Mouse (Mus musculus) brain, embryonic 18.5 days (tissue): ENCODE measurements around the gene Lsm5.
A peak's percentile ranks its signal among the peaks of the same experiment; 100 is the strongest.

Source experiments
- DNase-seq: peaks from one replicate; pipeline ENCODE4 v3.0.0-alpha.2; 2012; ENCODE audit warnings: low read depth, low spot score

Gene Lsm5

DNA sequence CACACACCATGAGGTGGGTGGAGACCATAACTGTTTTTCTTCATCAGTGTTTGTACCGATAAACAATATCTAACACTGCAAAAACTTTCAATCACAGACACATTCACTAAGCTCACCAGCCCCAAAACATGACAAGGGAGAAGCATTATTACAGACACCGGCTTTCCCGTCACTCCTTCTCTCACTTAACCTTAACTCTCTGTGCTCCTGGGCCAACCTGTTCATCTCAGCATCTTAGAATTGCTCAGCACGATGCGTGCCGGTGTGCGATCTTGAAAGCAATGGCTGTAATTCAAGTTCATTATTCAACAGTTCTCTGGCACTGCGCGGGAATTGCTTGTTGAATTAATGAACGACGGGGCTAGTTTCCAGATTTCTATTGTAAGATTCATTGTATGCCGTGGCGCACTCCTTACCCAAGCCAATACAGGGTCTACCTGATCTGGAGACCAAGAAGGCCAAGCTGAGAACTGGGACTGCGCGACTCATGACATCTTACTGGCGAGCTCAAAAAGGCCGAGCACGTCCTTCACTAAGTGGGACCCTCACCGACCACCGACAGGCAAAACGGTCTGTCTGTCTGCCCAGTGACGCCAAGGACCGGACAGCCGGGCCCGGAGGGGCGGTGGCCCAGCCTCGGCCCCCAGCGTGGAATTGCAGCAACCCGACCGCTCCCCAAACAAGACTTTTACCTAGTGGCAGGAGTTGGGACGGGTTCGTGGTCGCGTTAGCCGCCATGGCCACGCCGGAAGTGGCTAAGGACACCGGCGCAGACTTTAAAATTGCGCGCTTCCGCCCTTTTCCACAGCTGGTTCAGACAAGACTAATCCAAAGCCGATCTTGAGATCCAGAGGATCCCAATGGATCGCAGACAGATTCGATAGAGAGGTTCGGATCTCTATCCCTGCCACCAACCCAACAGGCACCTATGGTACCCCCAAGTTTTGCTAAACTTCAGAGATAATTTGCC, at the start of gene Lsm5:
TSS of gene Lsm5 (minus strand) at position 780 of the 970 bp plus-strand sequence.
- DNase-seq, result peak; percentile 79

DNA sequence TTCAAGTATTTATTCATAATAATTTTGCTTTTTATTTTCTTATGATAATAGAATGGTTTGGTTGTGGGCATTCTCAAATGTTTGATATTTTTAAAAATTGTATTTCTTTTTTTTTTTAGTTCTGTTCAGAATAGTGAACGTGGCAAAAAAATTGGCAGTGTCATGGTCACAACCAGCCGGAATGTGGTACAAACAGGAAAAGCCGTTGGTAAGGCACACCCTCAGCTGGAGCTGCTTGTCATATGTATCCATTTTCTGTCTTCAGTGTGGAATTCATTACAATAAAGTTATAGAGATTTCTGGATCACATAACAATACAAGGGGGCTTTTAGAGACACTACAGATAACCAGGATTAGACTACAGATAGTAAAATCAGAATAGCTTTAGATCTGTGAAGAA, 49.2 kb upstream of the Lsm5 start:
- DNase-seq, result no peak

DNA sequence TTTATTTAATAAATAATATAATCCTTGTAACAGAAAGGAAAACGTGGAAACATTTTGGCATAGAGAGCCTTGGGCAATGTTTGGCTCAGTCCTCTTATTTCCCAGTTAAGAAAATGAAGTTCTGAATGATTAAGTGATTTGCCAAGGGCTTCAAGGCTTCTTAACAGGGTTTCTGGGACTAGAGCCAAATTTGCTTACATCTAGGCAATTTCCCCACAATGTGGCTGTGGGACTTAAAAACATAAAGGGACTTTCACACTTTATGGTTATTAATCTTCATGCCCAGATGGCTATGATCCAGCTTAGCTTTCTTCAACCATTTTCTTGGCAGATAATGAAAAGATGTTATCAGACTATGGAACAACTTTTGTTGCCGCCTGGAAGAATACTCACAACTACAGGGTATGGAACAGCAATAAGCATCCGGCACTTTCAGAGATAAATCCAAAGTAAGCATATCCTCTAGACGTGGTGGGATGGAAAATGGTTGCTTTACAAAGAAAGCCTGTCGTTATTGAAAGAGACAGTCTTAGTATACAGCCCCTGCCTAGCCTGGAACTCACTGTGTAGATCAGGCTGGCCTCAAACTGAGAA, 41.5 kb upstream of the Lsm5 start:
- DNase-seq, result peak; percentile 47

DNA sequence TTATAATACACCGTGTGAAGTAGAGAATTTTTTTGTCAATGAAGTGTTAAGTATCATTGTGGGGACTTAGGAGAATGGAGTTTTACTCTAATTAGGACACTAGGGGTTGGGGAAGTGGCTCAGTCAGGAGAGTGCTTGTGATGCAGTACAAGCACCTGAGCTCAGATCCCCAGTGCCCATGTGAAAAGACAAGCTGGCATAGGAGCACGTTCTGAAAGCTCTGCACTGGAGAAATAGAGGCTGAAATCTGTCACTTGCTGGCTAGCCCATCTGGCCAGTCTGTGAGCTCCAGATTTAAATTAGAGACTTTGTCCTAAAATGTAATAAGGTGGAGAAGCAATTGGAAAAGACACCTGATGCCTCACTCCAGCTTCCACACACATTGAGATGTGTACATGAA, 28.0 kb upstream of the Lsm5 start:
- DNase-seq, result no peak

DNA sequence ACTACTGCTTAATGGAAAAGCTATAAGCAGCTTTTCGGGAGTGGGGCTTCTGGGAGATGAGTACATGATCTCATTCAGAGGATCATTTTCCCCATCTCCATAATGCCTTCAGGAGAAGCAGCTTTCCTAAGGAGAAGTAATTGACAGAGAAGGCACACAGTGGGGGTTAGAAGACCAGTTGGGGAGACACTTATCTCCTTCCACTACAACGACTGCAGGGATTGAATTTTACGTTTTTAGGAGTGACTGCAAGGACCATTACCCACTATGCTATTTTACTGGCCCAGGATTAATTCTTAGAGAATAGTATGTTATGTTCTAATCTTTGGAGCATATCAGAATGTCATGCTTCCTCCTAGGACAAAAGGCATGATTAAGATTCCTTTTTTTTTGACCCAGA, 16.4 kb upstream of the Lsm5 start:
- no peak for DNase-seq

DNA sequence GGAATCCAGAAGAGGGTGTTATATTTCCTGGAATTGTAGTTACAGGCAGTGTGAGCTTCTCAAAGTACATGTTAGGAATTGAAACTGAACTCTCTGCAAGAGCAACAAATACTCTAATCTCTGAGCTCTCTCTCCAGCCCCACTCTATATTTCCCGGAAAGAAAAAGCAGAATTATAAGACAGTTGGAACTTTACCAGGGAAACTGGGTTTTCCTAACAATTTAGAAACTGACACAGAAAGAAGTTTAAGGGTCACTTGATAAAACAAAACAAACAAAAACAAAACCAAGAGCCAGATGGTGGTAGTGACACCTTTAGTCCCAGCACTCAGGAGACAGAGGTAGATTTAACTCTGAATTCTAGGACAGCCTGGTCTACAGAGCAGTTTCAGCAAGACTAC, 14.6 kb upstream of the Lsm5 start:
- no peak for DNase-seq

DNA sequence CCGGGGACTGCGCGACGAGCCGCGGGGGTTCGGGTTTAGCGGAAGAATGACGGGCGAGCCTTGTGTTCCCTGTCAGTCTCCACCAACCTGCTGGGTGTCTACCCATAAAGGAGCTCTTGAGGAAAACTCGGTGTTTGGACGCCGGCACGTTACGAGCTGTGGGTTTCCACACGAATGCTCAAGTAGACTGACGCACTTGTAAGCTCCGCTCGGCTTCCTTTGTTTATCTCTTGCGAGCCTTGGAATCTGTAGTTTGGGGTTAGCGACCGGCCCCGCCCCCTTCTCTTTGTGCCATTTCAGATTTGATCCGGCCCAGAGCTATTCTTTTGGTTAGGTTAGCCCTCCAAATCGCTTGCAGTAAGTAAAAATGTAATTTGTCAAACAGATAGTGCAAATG, 10.8 kb upstream of the Lsm5 start:
- peak; percentile 40 for DNase-seq

DNA sequence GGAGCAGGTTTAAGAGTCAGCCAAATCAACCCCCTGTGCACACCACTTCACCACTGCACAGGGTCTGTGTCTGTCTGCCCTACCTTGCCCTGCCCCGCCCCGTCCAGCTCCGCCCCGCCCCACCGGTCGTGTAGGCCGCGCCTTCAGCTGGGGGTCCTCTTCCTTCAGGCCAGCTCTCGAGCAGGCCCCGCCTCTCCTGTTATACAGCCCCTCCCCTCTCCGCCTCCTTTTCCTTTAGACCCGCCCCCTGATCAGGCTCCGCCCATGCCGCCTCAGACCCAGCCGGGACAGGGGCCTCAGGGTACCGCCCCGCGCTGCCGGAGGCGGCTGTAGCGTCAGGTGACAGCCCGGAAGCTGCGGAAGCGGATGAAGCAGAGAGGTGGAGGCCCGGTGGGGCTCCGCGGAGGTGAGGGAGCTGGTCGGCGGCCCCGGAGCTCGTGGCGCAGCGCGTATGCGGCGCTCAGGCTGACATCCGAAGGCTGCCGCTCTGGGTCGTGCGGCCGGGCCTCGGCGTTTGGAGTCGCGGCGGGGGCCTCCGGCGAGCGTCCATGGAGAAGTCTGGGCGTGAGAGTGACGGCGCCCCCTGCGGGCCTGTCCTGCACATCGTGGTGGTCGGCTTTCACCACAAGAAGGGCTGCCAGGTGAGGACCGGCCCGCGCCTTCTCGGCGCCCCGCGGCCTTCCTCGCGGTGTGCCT, 10.2 kb upstream of the Lsm5 start, which contains the start of gene Avl9:
TSS of gene Avl9 (plus strand) at position 326 of the 696 bp plus-strand sequence.
- DNase-seq, result peak; percentile 92

DNA sequence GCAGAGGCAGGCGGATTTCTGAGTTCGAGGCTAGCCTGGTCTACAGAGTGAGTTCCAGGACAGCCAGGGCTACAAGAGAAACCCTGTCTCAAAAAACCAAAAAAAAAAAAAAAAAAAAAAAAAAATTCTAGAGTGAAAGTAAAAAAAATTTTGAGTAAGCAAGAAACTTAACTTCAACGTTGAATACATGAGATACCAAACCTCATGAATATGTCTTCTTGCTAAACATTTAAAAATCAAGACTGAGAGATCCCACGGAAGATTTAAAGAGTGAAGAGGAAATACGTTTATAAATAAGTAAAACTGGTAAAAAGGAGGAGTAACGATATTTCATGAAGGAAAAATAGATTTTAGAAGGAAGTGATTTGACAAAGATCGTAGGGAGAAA, 9.7 kb upstream of the Lsm5 start:
- no peak for DNase-seq

DNA sequence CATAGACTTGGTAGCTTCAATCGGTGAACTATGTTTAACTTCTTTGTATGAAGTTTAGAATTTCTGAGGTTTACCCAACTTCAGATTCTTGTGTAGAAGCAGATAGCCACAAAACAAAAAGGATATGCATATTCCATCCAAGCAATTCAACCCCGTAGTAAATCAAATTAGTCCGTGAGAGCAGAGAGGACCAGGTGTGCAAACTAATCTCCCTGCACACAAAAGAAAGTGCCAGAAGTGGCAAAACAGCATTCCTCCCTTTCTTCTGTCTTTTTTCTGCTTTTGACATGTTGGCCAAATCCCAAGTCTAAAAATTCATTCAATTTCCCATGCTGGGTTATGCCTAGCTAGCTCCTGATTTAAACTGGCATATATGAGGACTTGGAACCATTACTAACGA, 12.1 kb downstream of the Lsm5 start:
- DNase-seq, result no peak

DNA sequence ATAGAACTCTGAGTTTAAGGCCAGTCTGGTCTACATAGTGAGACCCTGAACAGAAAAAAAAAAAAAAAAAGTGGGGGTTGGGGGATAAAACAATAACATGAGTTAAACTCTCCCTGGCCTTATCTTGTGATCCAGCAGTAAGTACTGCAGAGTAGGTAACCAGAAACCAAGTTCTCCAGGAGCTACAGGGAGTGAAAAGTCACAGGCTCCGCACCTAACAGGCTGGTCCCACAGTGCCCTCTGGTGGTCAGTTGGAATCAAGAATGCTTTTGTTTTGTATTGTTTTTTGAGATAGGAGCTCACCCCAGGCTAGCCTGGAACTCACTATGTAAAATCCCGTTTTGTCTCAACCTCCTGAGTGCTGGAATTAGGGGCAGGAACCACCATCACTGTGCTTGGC, 13.3 kb downstream of the Lsm5 start:
- no peak for DNase-seq

DNA sequence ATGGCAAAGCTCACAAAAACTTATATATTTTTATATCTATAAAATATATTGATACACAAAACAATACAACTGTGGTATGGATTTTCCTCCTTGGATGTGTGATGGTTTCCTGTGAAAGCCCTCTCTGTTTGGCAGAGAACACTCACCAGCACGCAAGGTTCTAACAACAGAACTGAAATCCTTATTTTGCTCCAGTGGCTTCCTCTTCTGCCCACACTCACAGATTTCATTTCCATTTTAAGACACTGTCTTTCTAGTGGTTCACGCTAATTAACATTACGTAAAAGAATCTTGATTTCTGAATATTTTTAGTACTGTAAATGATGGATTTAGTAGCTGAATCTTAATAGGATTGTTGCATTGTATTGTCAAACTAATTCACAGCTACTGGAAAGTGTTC, 16.3 kb downstream of the Lsm5 start:
- DNase-seq, result no peak

DNA sequence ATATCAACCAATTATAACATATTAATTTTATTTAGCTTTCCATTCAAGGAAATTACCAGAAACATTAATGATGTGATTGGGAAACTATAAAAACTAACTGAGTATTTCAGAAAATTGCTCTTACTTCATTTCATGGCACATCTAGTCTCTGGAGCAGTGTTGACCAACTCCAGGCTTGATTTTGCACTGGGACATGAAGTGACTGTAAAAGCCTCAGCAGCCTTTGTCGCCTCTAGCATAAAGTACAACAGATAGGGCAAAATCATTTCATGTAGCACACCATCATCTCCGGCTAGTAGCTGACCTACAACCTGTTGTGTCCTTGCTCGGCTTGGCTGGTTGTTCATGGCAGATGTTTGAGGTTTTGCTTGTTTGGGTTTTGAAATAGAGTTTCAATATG, 40.1 kb downstream of the Lsm5 start:
- no peak for DNase-seq

DNA sequence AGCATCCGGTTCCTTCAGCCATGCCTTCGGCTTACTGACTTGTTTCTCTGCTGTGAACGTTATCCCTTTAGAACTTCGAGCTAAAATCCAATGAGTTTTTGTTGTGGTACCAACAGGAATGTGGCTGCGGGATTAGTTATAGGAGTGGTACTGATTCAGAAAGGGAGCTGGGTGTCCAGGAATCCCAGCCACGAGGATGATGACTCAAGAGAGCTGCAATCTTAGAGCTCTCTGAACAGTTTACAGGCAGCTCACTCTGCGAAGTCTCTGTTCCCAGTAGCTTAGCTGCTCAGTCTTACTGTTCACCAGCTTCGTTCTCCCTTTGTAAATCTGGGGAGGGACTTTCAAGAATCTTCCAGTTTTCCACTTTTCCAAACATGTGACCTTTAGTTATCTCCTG, 49.1 kb downstream of the Lsm5 start:
- no peak for DNase-seq

DNA sequence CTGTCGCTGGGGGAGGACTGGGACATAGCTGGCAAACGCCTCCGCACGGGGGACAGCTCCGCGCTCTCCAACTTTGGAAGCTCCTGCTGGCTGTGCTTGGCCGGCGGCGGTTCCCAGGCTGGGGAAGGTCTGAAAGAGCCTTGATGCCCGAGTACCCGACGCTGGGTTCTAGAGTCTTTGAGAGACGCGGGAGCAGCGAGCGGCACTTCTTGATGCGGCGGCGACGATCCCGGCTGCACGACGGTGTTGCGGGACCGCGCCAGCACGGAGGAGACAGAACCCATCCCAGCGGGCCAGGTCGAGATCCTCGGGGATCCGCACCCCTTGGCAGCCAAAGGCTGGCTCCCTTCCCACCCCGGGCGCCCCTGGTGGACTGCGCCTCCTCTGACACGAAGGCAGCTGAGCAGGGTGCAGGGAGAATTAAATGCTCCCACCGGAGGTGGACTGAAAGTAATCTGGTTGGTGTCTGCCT, 52.4 kb downstream of the Lsm5 start:
- DNase-seq, result no peak
